Mouse (Mus musculus) embryonic facial prominence, embryonic 12.5 days (tissue): ENCODE data around the gene Nfs1. TPM values are rescaled to one million over a fixed set of nuclear protein-coding genes. Genes with fewer than 3 reads are reported as not detected.

Experiments used
- ATAC-seq: fragments of 200-750 bp; cut with Nextera tagmentation; 2 replicates; pipeline ENCODE4 v1.8.0; 2017; ENCODE audit not compliant: insufficient number of reproducible peaks, insufficient read depth, low FRiP score, low TSS enrichment
- H3K27ac ChIP-seq: fragments of 300-500 bp; sonication (generic); 2 replicates; pipeline ENCODE4 v1.5.1; 2016; ENCODE audit warnings: mild to moderate bottlenecking
- H3K27me3 ChIP-seq: fragments of 300-500 bp; sonication (generic); 2 replicates; pipeline ENCODE4 v1.6.1; 2016; ENCODE audit warnings: mild to moderate bottlenecking, moderate library complexity
- H3K36me3 ChIP-seq: fragments of 300-500 bp; sonication (generic); 2 replicates; pipeline ENCODE4 v1.6.1; 2016; ENCODE audit warnings: mild to moderate bottlenecking
- H3K4me1 ChIP-seq: fragments of 300-500 bp; sonication (generic); 2 replicates; pipeline ENCODE4 v1.6.1; 2016
- H3K4me2 ChIP-seq: fragments of 300-500 bp; sonication (generic); replicated peaks from 2 replicates; pipeline ENCODE4 v1.6.1; 2016; ENCODE audit warnings: mild to moderate bottlenecking, moderate library complexity
- H3K4me3 ChIP-seq: fragments of 300-500 bp; sonication (generic); 2 replicates; pipeline ENCODE4 v1.5.1; 2016; ENCODE audit warnings: mild to moderate bottlenecking
- H3K9ac ChIP-seq: fragments of 300-500 bp; sonication (generic); 2 replicates; pipeline ENCODE4 v1.6.1; 2016; ENCODE audit warnings: mild to moderate bottlenecking, moderate library complexity
- H3K9me3 ChIP-seq: fragments of 300-500 bp; sonication (generic); 2 replicates; pipeline ENCODE4 v1.6.1; 2016; ENCODE audit warnings: mild to moderate bottlenecking, moderate library complexity
- WGBS: fragments of 180-500 bp; shearing (Covaris S2); methylation state at CpG from one replicate; pipeline ENCODE4 v1.1.7; 2016; 5-methylcytosine and 5-hydroxymethylcytosine counted together
- polyA plus RNA-seq: library from polyadenylated mRNA; unstranded; fragments of >200 nt; fragmentation: Nextera tagmentation; extraction: Ambion mirVana; gene quantifications from 2 replicates; pipeline ENCODE4 v1.2.1, GENCODE M21; 2016

The Nfs1 gene
- polyA plus RNA-seq, 1 experiment from 2014 or later: 30.7 TPM

GRCm38 (mm10) chr2:156084541-156084940, 59.4 kb downstream of the Nfs1 start:
- no peak overlapping the region for H3K4me2 ChIP-seq
- no peak overlapping the region for H3K27ac ChIP-seq
- no peaks in the 10 kb centered on the region for H3K27me3 ChIP-seq
- H3K36me3 ChIP-seq: peaks cover under 1% of the 10 kb centered on the region; the same call in 1 of the 2 replicates
- H3K4me1 ChIP-seq: peaks cover 3% of the 10 kb centered on the region; the same call in 1 of the 2 replicates
- H3K9me3 ChIP-seq: no peaks in the 10 kb centered on the region
- WGBS: 85% methylated on average over 3 of the region's 3 CpGs
- no peak overlapping the region for H3K9ac ChIP-seq
- ATAC-seq: no peak
- H3K4me3 ChIP-seq: no peak overlapping the region

- 88% methylated on average over 7 of the region's 7 CpGs for WGBS
- no peak overlapping the region for H3K9ac ChIP-seq
- no peak overlapping the region for H3K4me2 ChIP-seq
- no peak overlapping the region for H3K27ac ChIP-seq
- peaks cover 40% of the 10 kb centered on the region for H3K36me3 ChIP-seq
- no peaks in the 10 kb centered on the region for H3K9me3 ChIP-seq
- H3K4me3 ChIP-seq: no peak overlapping the region
- no peak for ATAC-seq
- peaks cover 3% of the 10 kb centered on the region; the same call in 1 of the 2 replicates for H3K4me1 ChIP-seq
- no peaks in the 10 kb centered on the region for H3K27me3 ChIP-seq
Measured at GRCm38 (mm10) chr2:156080391-156080790, 63.6 kb downstream of the Nfs1 start.

GRCm38 (mm10) chr2:156079674-156080073, 64.3 kb downstream of the Nfs1 start:
- Histone ChIP-seq H3K27me3 (no peaks in the 10 kb centered on the region), H3K27ac (no peak overlapping the region), H3K9ac (no peak overlapping the region), H3K4me1 (peaks cover 3% of the 10 kb centered on the region; the same call in 1 of the 2 replicates), H3K4me2 (no peak overlapping the region), H3K9me3 (no peaks in the 10 kb centered on the region), H3K36me3 (peaks cover 47% of the 10 kb centered on the region), H3K4me3 (no peak overlapping the region)
- 45% methylated on average over 4 of the region's 4 CpGs for WGBS
- 0 out of 2 replicates have a peak, but pooled peaks have one; percentile 23 for ATAC-seq

GRCm38 (mm10) chr2:156079183-156079560, 64.8 kb downstream of the Nfs1 start:
- H3K4me1 ChIP-seq: peaks cover 3% of the 10 kb centered on the region; the same call in 1 of the 2 replicates
- no peak overlapping the region for H3K27ac ChIP-seq
- no peak overlapping the region for H3K4me2 ChIP-seq
- WGBS: 88% methylated on average over 8 of the region's 8 CpGs
- no peaks in the 10 kb centered on the region for H3K9me3 ChIP-seq
- peaks cover 52% of the 10 kb centered on the region for H3K36me3 ChIP-seq
- no peak overlapping the region for H3K9ac ChIP-seq
- no peak for ATAC-seq
- H3K27me3 ChIP-seq: no peaks in the 10 kb centered on the region
- no peak overlapping the region for H3K4me3 ChIP-seq

- no peak for ATAC-seq
- H3K9ac ChIP-seq: no peak overlapping the region
- 91% methylated on average over 16 of the region's 16 CpGs for WGBS
- no peak overlapping the region for H3K4me3 ChIP-seq
- H3K36me3 ChIP-seq: peaks cover 58% of the 10 kb centered on the region
- no peak overlapping the region for H3K4me2 ChIP-seq
- peaks cover 3% of the 10 kb centered on the region; the same call in 1 of the 2 replicates for H3K4me1 ChIP-seq
- no peak overlapping the region for H3K27ac ChIP-seq
- no peaks in the 10 kb centered on the region for H3K9me3 ChIP-seq
- no peaks in the 10 kb centered on the region for H3K27me3 ChIP-seq
Measured at GRCm38 (mm10) chr2:156078421-156079182, 65.4 kb downstream of the Nfs1 start.

- Histone ChIP-seq H3K4me1 (peaks cover 3% of the 10 kb centered on the region; the same call in 1 of the 2 replicates), H3K27me3 (no peaks in the 10 kb centered on the region), H3K4me2 (no peak overlapping the region), H3K27ac (no peak overlapping the region), H3K9ac (no peak overlapping the region), H3K4me3 (no peak overlapping the region), H3K36me3 (peaks cover 69% of the 10 kb centered on the region), H3K9me3 (no peaks in the 10 kb centered on the region)
- ATAC-seq: no peak
- 89% methylated on average over 7 of the region's 7 CpGs for WGBS
Measured at GRCm38 (mm10) chr2:156077461-156077860, 66.5 kb downstream of the Nfs1 start.

GRCm38 (mm10) chr2:156073725-156074124, 70.3 kb downstream of the Nfs1 start:
- no peak overlapping the region for H3K4me3 ChIP-seq
- no peak overlapping the region for H3K9ac ChIP-seq
- peaks cover 98% of the 10 kb centered on the region for H3K36me3 ChIP-seq
- H3K4me1 ChIP-seq: no peaks in the 10 kb centered on the region
- WGBS: 95% methylated on average over 15 of the region's 15 CpGs
- no peaks in the 10 kb centered on the region for H3K27me3 ChIP-seq
- H3K4me2 ChIP-seq: no peak overlapping the region
- no peak for ATAC-seq
- H3K9me3 ChIP-seq: no peaks in the 10 kb centered on the region
- H3K27ac ChIP-seq: no peak overlapping the region

Other genes with a start within 250 kb of the Nfs1 start
- gene Uqcc1, start 213.9 kb downstream of the Nfs1 start, polyA plus RNA-seq: 61.3 and 71.5 TPM in 2 replicates
- 0.28 TPM in 1 of 2 replicates, not detected in the other for gene Gm15557, start 203.5 kb downstream of the Nfs1 start, polyA plus RNA-seq
- gene Gdf5, start 198.8 kb downstream of the Nfs1 start, polyA plus RNA-seq: 5.6 and 10.5 TPM in 2 replicates
- gene Cep250, start 187.7 kb downstream of the Nfs1 start, polyA plus RNA-seq: 33.3 and 35.2 TPM in 2 replicates
- gene 6430550D23Rik, start 136.2 kb downstream of the Nfs1 start, polyA plus RNA-seq: 2.0 and 2.3 TPM in 2 replicates
- gene Ergic3, start 136.1 kb downstream of the Nfs1 start, polyA plus RNA-seq: 199 and 220 TPM in 2 replicates
- 0.05 and 0.08 TPM in 2 replicates for gene Fer1l4, start 91.2 kb downstream of the Nfs1 start, polyA plus RNA-seq
- 6.0 and 6.9 TPM in 2 replicates for gene Spag4, start 79.0 kb downstream of the Nfs1 start, polyA plus RNA-seq
- gene Cpne1, start 32.2 kb downstream of the Nfs1 start, polyA plus RNA-seq: 64.9 and 68.6 TPM in 2 replicates
- gene Rbm12, start 32.2 kb downstream of the Nfs1 start, polyA plus RNA-seq: 38.7 and 43.0 TPM in 2 replicates
- gene Gm28036, start 17.1 kb downstream of the Nfs1 start, polyA plus RNA-seq: 16.8 and 17.6 TPM in 2 replicates
- 428 and 448 TPM in 2 replicates for gene Romo1, start 147 bp downstream of the Nfs1 start, polyA plus RNA-seq
- gene Rbm39, start 36.1 kb upstream of the Nfs1 start, polyA plus RNA-seq: 761 and 773 TPM in 2 replicates
- 82.0 and 85.6 TPM in 2 replicates for gene Phf20, start 52.3 kb upstream of the Nfs1 start, polyA plus RNA-seq
- gene Cnbd2, start 168.1 kb upstream of the Nfs1 start, polyA plus RNA-seq: 5.1 and 5.6 TPM in 2 replicates
- 106 and 119 TPM in 2 replicates for gene Scand1, start 168.5 kb upstream of the Nfs1 start, polyA plus RNA-seq